In the genomic region with DNA sequence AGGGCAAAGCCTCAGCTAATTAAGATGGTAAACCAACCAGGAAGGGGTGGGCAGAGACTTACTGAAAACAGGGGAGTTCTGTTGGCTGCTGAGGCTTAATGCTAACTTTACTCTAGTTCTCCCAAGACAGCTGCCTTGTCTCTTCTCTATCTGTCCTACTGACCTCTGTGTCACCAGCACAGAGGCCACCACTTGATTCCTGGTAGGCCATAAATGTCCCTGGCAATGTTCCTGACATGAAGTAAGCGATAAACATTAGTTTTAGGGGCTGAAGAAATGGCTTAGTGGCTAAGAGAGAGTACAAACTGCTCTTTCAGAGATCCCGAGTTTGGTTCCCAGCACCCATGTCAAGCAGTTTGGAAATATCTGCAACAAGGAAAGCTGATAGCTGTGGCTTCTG, we compare ENCODE assay signal across 21 mouse cellular contexts.
"Had no signal": no experiment of that assay in that cellular context is flagged by ENCODE, and none has a peak within 500 bp of the region (broad histone marks: within the 10 kb centered on the region; RNA-seq: fewer than 3 reads in every experiment).

No protein-coding gene starts in this region.

- H3K4me2 ChIP-seq: kidney, embryonic 15.5 days; limb, embryonic 13.5 days; liver, embryonic 11.5 days; liver, embryonic 15.5 days; midbrain, embryonic 11.5 days had no signal

- H3K9me3 ChIP-seq: kidney, embryonic 15.5 days; limb, embryonic 10.5 days; limb, embryonic 13.5 days; liver, embryonic 15.5 days had no signal

- DNase-seq: kidney, adult 18-20 months; layer of hippocampus, adult 9-11 months; lung, adult 2 months; lung, postnatal 14 days; lung, postnatal 4 days; midbrain, embryonic 14.5 days; right cerebral cortex, adult 18-20 months; right cerebral cortex, postnatal 14 days; right cerebral cortex, postnatal 4 days; thymus, adult 2 months; thymus, postnatal 14 days; thymus, postnatal 4 days had no signal

- H3K27me3 ChIP-seq: kidney, embryonic 15.5 days; limb, embryonic 13.5 days; liver, embryonic 15.5 days had no signal

- H3K36me3 ChIP-seq: kidney, embryonic 15.5 days; limb, embryonic 10.5 days; limb, embryonic 13.5 days; liver, embryonic 15.5 days had no signal

- ATAC-seq: inflammation-experienced regulatory T-cells, adult 6 months had no signal

- H3K4me3 ChIP-seq: kidney, embryonic 15.5 days; layer of hippocampus, adult 2 months; limb, embryonic 10.5 days; limb, embryonic 13.5 days; liver, embryonic 15.5 days had no signal

- H3K9ac ChIP-seq: kidney, embryonic 15.5 days; limb, embryonic 13.5 days; liver, embryonic 15.5 days had no signal

- H3K4me1 ChIP-seq: kidney, embryonic 15.5 days; limb, embryonic 10.5 days; limb, embryonic 13.5 days had no signal

- H3K27ac ChIP-seq: kidney, embryonic 15.5 days; layer of hippocampus, adult 2 months; limb, embryonic 10.5 days; limb, embryonic 13.5 days; liver, embryonic 15.5 days; stomach, postnatal 0 days had no signal
